Comparison of ENCODE assay signal across 13 mouse cellular contexts in the genomic region with DNA sequence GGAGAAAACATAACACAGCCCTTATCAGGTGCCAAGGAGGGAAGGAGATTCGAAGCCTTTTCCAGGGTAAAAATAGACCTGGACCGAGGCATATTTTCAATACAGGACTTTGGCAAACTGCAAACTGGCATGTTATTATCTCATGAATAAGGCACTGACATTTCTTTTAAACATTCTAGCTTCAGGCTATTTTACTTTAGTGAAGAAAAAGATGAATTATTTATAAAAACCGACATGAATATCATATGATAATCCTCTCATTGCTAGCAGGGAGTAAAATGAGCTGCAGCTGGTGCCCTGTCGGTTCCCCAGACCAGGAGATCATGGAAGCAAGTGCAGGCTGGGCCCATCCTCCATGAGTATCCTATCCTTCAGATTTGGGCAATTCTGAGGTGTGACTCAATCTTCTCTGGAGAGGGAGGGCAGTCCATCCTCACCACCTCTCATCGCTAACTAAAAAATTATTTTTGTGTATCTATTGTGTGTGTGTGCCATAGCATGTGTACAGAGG. TPM values are rescaled to one million over a fixed set of nuclear protein-coding genes. Genes with fewer than 3 reads are reported as not detected.
DNase-seq lines count a peak whose midpoint lies in the region; ATAC-seq and TF ChIP-seq lines count a peak whose summit lies in the region.
"Had no signal": no experiment of that assay in that cellular context is flagged by ENCODE, and none has a peak within 500 bp of the region (broad histone marks: within the 10 kb centered on the region; RNA-seq: fewer than 3 reads in every experiment).

No protein-coding gene starts in this region.

- 0 out of 2 replicates have a peak, but pooled peaks cover 2% of the 10 kb centered on the region for H3K9me3 ChIP-seq in heart, embryonic 11.5 days (replicated peaks; ENCODE audit: control insufficient read depth, low read length)
- H3K9me3 ChIP-seq in intestine, embryonic 14.5 days (ENCODE audit: control insufficient read depth, low read length) = no peaks in the 10 kb centered on the region
- no peaks in the 10 kb centered on the region for H3K9me3 ChIP-seq in intestine, embryonic 15.5 days
- H3K9me3 ChIP-seq in midbrain, embryonic 16.5 days (replicated peaks; ENCODE audit: control insufficient read depth, low read length, poor library complexity, severe bottlenecking) = no peaks in the 10 kb centered on the region
- H3K9me3 ChIP-seq in midbrain, embryonic 11.5 days (ENCODE audit: control insufficient read depth, low read length) = no peaks in the 10 kb centered on the region; the same call in 1 of the 2 replicates
- H3K9me3 ChIP-seq: embryonic facial prominence, embryonic 10.5 days; hindbrain, embryonic 15.5 days had no signal

- H3K9ac ChIP-seq in heart, adult 2 months (ENCODE audit: low read depth, low read length) = no peak overlapping the region
- H3K9ac ChIP-seq in heart, embryonic 11.5 days (ENCODE audit: low read depth, low read length) = no peak overlapping the region
- H3K9ac ChIP-seq in intestine, embryonic 14.5 days (ENCODE audit: low read length) = no peak overlapping the region
- H3K9ac ChIP-seq in intestine, embryonic 15.5 days = no peak overlapping the region
- H3K9ac ChIP-seq in midbrain, embryonic 16.5 days (ENCODE audit: low read depth, low read length) = no peak overlapping the region
- H3K9ac ChIP-seq in midbrain, embryonic 11.5 days (ENCODE audit: low read length) = no peak overlapping the region
- H3K9ac ChIP-seq: hindbrain, embryonic 15.5 days had no signal

- no peak for TF ChIP-seq EP300 in heart, adult 2 months (IDR thresholded peaks at IDR 0.05; ENCODE audit: insufficient read depth, low read depth, low read length)

- WGBS in heart, adult 2 months = 20% methylated on average over 5 of the region's 5 CpGs
- 43% methylated on average over 5 of the region's 5 CpGs for WGBS in heart, embryonic 11.5 days (ENCODE audit: insufficient replicate concordance)
- WGBS in intestine, embryonic 14.5 days = 35% methylated on average over 5 of the region's 5 CpGs
- WGBS in intestine, embryonic 15.5 days = 46% methylated on average over 5 of the region's 5 CpGs
- WGBS in midbrain, embryonic 16.5 days = 45% methylated on average over 5 of the region's 5 CpGs
- 75% methylated on average over 5 of the region's 5 CpGs for WGBS in midbrain, embryonic 11.5 days

- peak overlapping the region; percentile 80 for H3K27ac ChIP-seq in heart, adult 2 months
- H3K27ac ChIP-seq in heart, embryonic 11.5 days (ENCODE audit: low read depth, low read length) = no peak overlapping the region
- H3K27ac ChIP-seq in intestine, embryonic 14.5 days (ENCODE audit: low read depth) = 0 out of 2 replicates have a peak overlapping the region, but pooled peaks have one; percentile 2
- H3K27ac ChIP-seq in intestine, embryonic 15.5 days = no peak overlapping the region
- peak overlapping the region; percentile 53 for H3K27ac ChIP-seq in midbrain, embryonic 16.5 days (ENCODE audit: low read length)
- H3K27ac ChIP-seq in midbrain, embryonic 11.5 days (ENCODE audit: low read depth, low read length) = no peak overlapping the region
- H3K27ac ChIP-seq: embryonic facial prominence, embryonic 10.5 days; heart, embryonic 10.5 days; hindbrain, embryonic 15.5 days had no signal

- H3K4me3 ChIP-seq in heart, adult 2 months = no peak overlapping the region
- no peak overlapping the region for H3K4me3 ChIP-seq in heart, embryonic 11.5 days (ENCODE audit: low read depth, low read length)
- H3K4me3 ChIP-seq in intestine, embryonic 14.5 days (ENCODE audit: low read depth, low read length) = no peak overlapping the region
- no peak overlapping the region for H3K4me3 ChIP-seq in intestine, embryonic 15.5 days (replicated peaks)
- no peak overlapping the region for H3K4me3 ChIP-seq in midbrain, embryonic 16.5 days (ENCODE audit: low read depth, low read length)
- H3K4me3 ChIP-seq in midbrain, embryonic 11.5 days (ENCODE audit: low read depth, low read length) = no peak overlapping the region
- H3K4me3 ChIP-seq: embryonic facial prominence, embryonic 10.5 days; heart, embryonic 10.5 days; hindbrain, embryonic 15.5 days had no signal

- H3K36me3 ChIP-seq in heart, adult 2 months (ENCODE audit: control insufficient read depth, insufficient read depth, low read length) = peaks cover 4% of the 10 kb centered on the region; the same call in 1 of the 2 replicates
- no peaks in the 10 kb centered on the region for H3K36me3 ChIP-seq in heart, embryonic 11.5 days (ENCODE audit: control insufficient read depth, insufficient read depth, low read length)
- no peaks in the 10 kb centered on the region for H3K36me3 ChIP-seq in intestine, embryonic 14.5 days (ENCODE audit: control insufficient read depth, insufficient read depth, low read length)
- no peaks in the 10 kb centered on the region for H3K36me3 ChIP-seq in intestine, embryonic 15.5 days
- no peaks in the 10 kb centered on the region for H3K36me3 ChIP-seq in midbrain, embryonic 16.5 days (ENCODE audit: control insufficient read depth, insufficient read depth, low read length)
- no peaks in the 10 kb centered on the region for H3K36me3 ChIP-seq in midbrain, embryonic 11.5 days (ENCODE audit: control insufficient read depth, insufficient read depth, low read length)
- H3K36me3 ChIP-seq: embryonic facial prominence, embryonic 10.5 days; heart, embryonic 10.5 days; hindbrain, embryonic 15.5 days had no signal

- TF ChIP-seq CTCF in heart, adult 2 months (IDR thresholded peaks at IDR 0.05) = no peak

- no peak for ATAC-seq in heart, embryonic 11.5 days (replicated peaks; ENCODE audit: insufficient number of reproducible peaks, low FRiP score, low TSS enrichment)
- ATAC-seq in intestine, embryonic 14.5 days (replicated peaks; ENCODE audit: low FRiP score, low TSS enrichment, low read depth) = no peak
- no peak for ATAC-seq in intestine, embryonic 15.5 days
- peak; percentile 57; the same call in 1 of the 2 replicates for ATAC-seq in midbrain, embryonic 16.5 days
- no peak for ATAC-seq in midbrain, embryonic 11.5 days (ENCODE audit: low FRiP score)
- ATAC-seq: forebrain, embryonic 14.5 days had no signal

- peaks cover 12% of the 10 kb centered on the region for H3K4me1 ChIP-seq in heart, adult 2 months (ENCODE audit: control insufficient read depth, insufficient read depth, low read length)
- no peaks in the 10 kb centered on the region; the same call in 1 of the 2 replicates for H3K4me1 ChIP-seq in heart, embryonic 11.5 days (ENCODE audit: control insufficient read depth, insufficient read depth, low read length)
- H3K4me1 ChIP-seq in intestine, embryonic 14.5 days (replicated peaks; ENCODE audit: control insufficient read depth, insufficient read depth, low read length) = peaks cover 11% of the 10 kb centered on the region
- 0 out of 2 replicates have a peak, but pooled peaks cover 2% of the 10 kb centered on the region for H3K4me1 ChIP-seq in intestine, embryonic 15.5 days (replicated peaks)
- peaks cover 8% of the 10 kb centered on the region for H3K4me1 ChIP-seq in midbrain, embryonic 16.5 days (ENCODE audit: control insufficient read depth, insufficient read depth, low read length)
- H3K4me1 ChIP-seq in midbrain, embryonic 11.5 days (ENCODE audit: control insufficient read depth, insufficient read depth, low read length) = no peaks in the 10 kb centered on the region

- intact Hi-C loops in heart, adult 2 months (cut with DNase I) = loop anchor here (5.0 kb wide), 1 partner anchor 89 kb away; no protein-coding TSS in a partner anchor

- DNase-seq in heart, adult 2 months = peak in 1 of 2 experiments; percentile 21
- DNase-seq in intestine, embryonic 14.5 days (ENCODE audit: low spot score) = no peak
- no peak for DNase-seq in midbrain, embryonic 11.5 days (ENCODE audit: low spot score, missing footprints)
- no peak for DNase-seq in kidney, postnatal 36 days
- DNase-seq: cerebellum, adult 2 months; gastrocnemius, postnatal 14 days had no signal

- H3K4me2 ChIP-seq in heart, embryonic 11.5 days = no peak overlapping the region
- H3K4me2 ChIP-seq in intestine, embryonic 14.5 days (ENCODE audit: low read length) = no peak overlapping the region
- H3K4me2 ChIP-seq in intestine, embryonic 15.5 days (replicated peaks) = no peak overlapping the region
- no peak overlapping the region for H3K4me2 ChIP-seq in midbrain, embryonic 16.5 days (ENCODE audit: low read length)
- H3K4me2 ChIP-seq in midbrain, embryonic 11.5 days = no peak overlapping the region
- H3K4me2 ChIP-seq: hindbrain, embryonic 15.5 days had no signal

- no peak for TF ChIP-seq POLR2A in heart, adult 2 months (IDR thresholded peaks at IDR 0.05; ENCODE audit: insufficient read depth, low read depth, low read length)

- no peaks in the 10 kb centered on the region; the same call in 1 of the 2 replicates for H3K79me2 ChIP-seq in heart, adult 2 months (replicated peaks; ENCODE audit: control insufficient read depth, insufficient read depth, low read length)

- H3K27me3 ChIP-seq in heart, adult 2 months (ENCODE audit: control insufficient read depth, insufficient read depth, low read length) = no peaks in the 10 kb centered on the region
- no peaks in the 10 kb centered on the region for H3K27me3 ChIP-seq in heart, embryonic 11.5 days (ENCODE audit: control insufficient read depth, insufficient read depth, low read length)
- no peaks in the 10 kb centered on the region for H3K27me3 ChIP-seq in intestine, embryonic 14.5 days (replicated peaks; ENCODE audit: control insufficient read depth, insufficient read depth, low read length)
- no peaks in the 10 kb centered on the region for H3K27me3 ChIP-seq in intestine, embryonic 15.5 days (replicated peaks)
- no peaks in the 10 kb centered on the region for H3K27me3 ChIP-seq in midbrain, embryonic 16.5 days (ENCODE audit: control insufficient read depth, insufficient read depth, low read depth, low read length)
- H3K27me3 ChIP-seq in midbrain, embryonic 11.5 days (ENCODE audit: control insufficient read depth, insufficient read depth, low read length) = no peaks in the 10 kb centered on the region
- H3K27me3 ChIP-seq: hindbrain, embryonic 15.5 days had no signal

RNA-seq across cellular contexts. Expression of gene Fam174b, which starts 21.6 kb away (rescaled TPM):
- 100 to 1,000 TPM; 175 to 193 TPM for total RNA-seq in heart, adult 2 months (2021)
- polyA plus RNA-seq in heart, adult 2 months (2012; rRNA removed) = 149 and 207 TPM in 2 replicates
- polyA plus RNA-seq in heart, embryonic 11.5 days (2014; fragmentation: Nextera tagmentation; extraction: Ambion mirVana) = 30.8 and 36.9 TPM in 2 replicates
- 27.2 and 30.0 TPM in 2 replicates for polyA plus RNA-seq in intestine, embryonic 14.5 days (2014; fragmentation: Nextera tagmentation; extraction: Ambion mirVana)
- 30.4 and 37.8 TPM in 2 replicates for polyA plus RNA-seq in intestine, embryonic 15.5 days (2015; fragmentation: Nextera tagmentation; extraction: Ambion mirVana)
- polyA plus RNA-seq in midbrain, embryonic 16.5 days (2015; fragmentation: Nextera tagmentation; extraction: Ambion mirVana) = 33.8 and 35.9 TPM in 2 replicates
- polyA plus RNA-seq in midbrain, embryonic 11.5 days (2014; fragmentation: Nextera tagmentation; extraction: Ambion mirVana) = 28.9 and 36.3 TPM in 2 replicates

Comparison
In these comparisons a context has a peak if more than half of its experiments do, and no peak if none do; other contexts are left out.
1. H3K27ac ChIP-seq: peak in heart, adult 2 months (single experiment), intestine, embryonic 14.5 days (single experiment) and midbrain, embryonic 16.5 days (single experiment); none in heart, embryonic 11.5 days (single experiment), intestine, embryonic 15.5 days (single experiment) and midbrain, embryonic 11.5 days (single experiment).